Mouse (Mus musculus): ENCODE results near the gene Ccdc151. TPM values are rescaled to one million over a fixed set of nuclear protein-coding genes. Genes with fewer than 3 reads are reported as not detected.

Gene Ccdc151
- polyA plus RNA-seq, 1 experiment from 2014 or later, result 5.9 TPM

DNA sequence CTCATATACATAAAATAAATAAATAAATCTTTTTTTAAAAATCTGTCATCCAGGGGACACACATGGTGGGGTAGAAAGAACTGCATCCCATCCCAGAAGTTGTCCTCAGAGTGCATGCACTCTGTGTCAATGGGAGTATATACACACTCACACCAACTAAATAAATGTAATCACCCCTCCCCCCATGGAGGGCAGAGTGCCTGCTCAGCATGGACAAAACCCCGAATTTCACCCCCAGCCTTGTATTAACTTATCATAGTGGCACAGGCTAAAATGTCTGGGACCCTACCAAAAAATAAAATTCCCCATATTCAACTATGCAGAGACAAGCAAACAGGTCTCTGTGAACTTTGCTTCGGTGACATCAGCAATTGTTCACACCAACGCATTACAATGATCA lies 47.8 kb downstream of the Ccdc151 start:
- H3K36me3 ChIP-seq (ENCODE audit: control insufficient read depth, insufficient read depth, low read length), result no peaks in the 10 kb centered on the region
- peaks cover 8% of the 10 kb centered on the region for H3K27me3 ChIP-seq (replicated peaks; ENCODE audit: control insufficient read depth, insufficient read depth, low read length)
- WGBS, result 83% methylated on average over 3 of the region's 3 CpGs
- H3K4me3 ChIP-seq (ENCODE audit: low read length), result no peak overlapping the region
- peaks cover 8% of the 10 kb centered on the region for H3K4me1 ChIP-seq (ENCODE audit: control insufficient read depth, insufficient read depth, low read depth, low read length)
- no peak overlapping the region for H3K4me2 ChIP-seq (ENCODE audit: low read length)
- H3K9me3 ChIP-seq (ENCODE audit: control insufficient read depth, low read length), result no peaks in the 10 kb centered on the region
- no peak overlapping the region for H3K27ac ChIP-seq (ENCODE audit: low read depth, low read length)
- no peak overlapping the region for H3K9ac ChIP-seq (ENCODE audit: low read depth, low read length)
- ATAC-seq, result no peak

DNA sequence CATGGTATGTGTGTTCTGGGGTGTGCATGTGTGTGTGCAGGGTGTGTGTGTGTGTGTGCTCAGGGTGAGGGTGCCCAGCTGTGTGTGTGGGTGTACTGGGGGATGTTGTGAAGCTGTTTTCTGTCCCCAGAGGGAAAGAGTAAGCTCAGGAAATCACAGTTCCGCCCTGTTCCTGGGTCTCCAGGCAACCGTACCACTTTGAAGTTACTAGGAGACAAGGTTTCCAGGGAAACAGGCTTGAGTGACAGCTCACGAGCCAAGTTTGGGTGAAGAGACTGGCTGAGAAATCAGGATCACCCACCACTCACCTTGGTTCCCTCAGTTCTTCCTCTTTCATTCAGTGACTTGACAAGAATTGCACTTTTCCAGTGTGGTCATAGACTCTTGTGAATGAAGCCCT lies 48.8 kb downstream of the Ccdc151 start:
- Histone ChIP-seq H3K36me3 (ENCODE audit: control insufficient read depth, insufficient read depth, low read length) (no peaks in the 10 kb centered on the region), H3K27me3 (replicated peaks; ENCODE audit: control insufficient read depth, insufficient read depth, low read length) (no peaks in the 10 kb centered on the region), H3K9ac (ENCODE audit: low read depth, low read length) (no peak overlapping the region), H3K4me1 (ENCODE audit: control insufficient read depth, insufficient read depth, low read depth, low read length) (peaks cover 8% of the 10 kb centered on the region), H3K9me3 (ENCODE audit: control insufficient read depth, low read length) (no peaks in the 10 kb centered on the region), H3K4me3 (ENCODE audit: low read length) (no peak overlapping the region), H3K4me2 (ENCODE audit: low read length) (no peak overlapping the region), H3K27ac (ENCODE audit: low read depth, low read length) (peak overlapping the region; percentile 23; the same call in 1 of the 2 replicates)
- 10% methylated on average over 3 of the region's 3 CpGs for WGBS
- ATAC-seq, result no peak

DNA sequence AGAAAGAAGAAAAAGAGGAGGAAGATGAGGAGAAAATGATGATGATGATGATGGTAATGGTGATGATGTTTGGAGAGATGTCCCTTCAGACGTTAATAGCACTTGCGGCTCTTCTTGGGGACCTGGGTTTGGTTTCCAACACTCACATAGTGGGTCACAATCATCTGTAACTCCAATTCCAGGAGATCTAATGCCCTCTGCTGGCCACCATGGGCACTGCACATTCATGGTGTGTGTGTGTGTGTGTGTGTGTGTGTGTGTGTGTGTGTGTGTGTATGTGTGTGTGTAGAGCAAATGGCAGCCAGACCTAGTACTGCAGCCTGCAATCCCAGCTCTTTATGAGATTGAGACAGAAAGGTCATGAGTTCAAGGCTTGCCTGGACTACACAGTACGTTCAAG lies 50.5 kb downstream of the Ccdc151 start:
- Histone ChIP-seq H3K4me1 (ENCODE audit: control insufficient read depth, insufficient read depth, low read depth, low read length) (peaks cover 8% of the 10 kb centered on the region), H3K9me3 (ENCODE audit: control insufficient read depth, low read length) (no peaks in the 10 kb centered on the region), H3K4me3 (ENCODE audit: low read length) (no peak overlapping the region), H3K9ac (ENCODE audit: low read depth, low read length) (no peak overlapping the region), H3K27me3 (replicated peaks; ENCODE audit: control insufficient read depth, insufficient read depth, low read length) (no peaks in the 10 kb centered on the region), H3K27ac (ENCODE audit: low read depth, low read length) (no peak overlapping the region), H3K4me2 (ENCODE audit: low read length) (no peak overlapping the region), H3K36me3 (ENCODE audit: control insufficient read depth, insufficient read depth, low read length) (peaks cover 8% of the 10 kb centered on the region; the same call in 1 of the 2 replicates)
- no peak for ATAC-seq
- 85% methylated on average over 3 of the region's 3 CpGs for WGBS

DNA sequence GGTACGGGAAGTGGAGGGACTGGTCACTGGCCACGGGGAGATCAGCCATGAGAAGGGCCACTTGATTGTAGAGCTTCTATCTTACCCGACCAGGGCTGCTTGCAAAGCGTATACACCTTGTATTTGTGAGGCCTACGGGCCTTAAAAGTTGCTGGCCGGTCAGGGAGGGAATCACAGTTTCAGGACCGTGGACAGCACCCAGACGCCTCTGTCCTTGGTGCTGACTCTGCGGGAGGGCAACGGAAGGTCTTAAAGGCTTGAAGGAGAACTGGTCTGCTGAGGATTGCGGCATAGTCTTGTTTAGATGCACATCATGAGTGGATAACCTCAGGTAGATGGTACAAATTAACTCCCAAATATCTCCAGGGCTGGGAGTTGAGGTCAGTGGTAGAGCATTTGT lies 52.1 kb downstream of the Ccdc151 start:
- 21% methylated on average over 11 of the region's 11 CpGs for WGBS
- Histone ChIP-seq H3K27me3 (replicated peaks; ENCODE audit: control insufficient read depth, insufficient read depth, low read length) (no peaks in the 10 kb centered on the region), H3K36me3 (ENCODE audit: control insufficient read depth, insufficient read depth, low read length) (peaks cover 13% of the 10 kb centered on the region; the same call in 1 of the 2 replicates), H3K4me1 (ENCODE audit: control insufficient read depth, insufficient read depth, low read depth, low read length) (peaks cover 3% of the 10 kb centered on the region; the same call in 1 of the 2 replicates), H3K27ac (ENCODE audit: low read depth, low read length) (no peak overlapping the region), H3K4me3 (ENCODE audit: low read length) (no peak overlapping the region), H3K9ac (ENCODE audit: low read depth, low read length) (no peak overlapping the region), H3K4me2 (ENCODE audit: low read length) (no peak overlapping the region), H3K9me3 (ENCODE audit: control insufficient read depth, low read length) (no peaks in the 10 kb centered on the region)
- ATAC-seq, result no peak

GRCm38 (mm10) chr9:21948790-21949189 lies 53.6 kb downstream of the Ccdc151 start:
- no peak for ATAC-seq
- H3K9me3 ChIP-seq (ENCODE audit: control insufficient read depth, low read length), result no peaks in the 10 kb centered on the region
- H3K27me3 ChIP-seq (replicated peaks; ENCODE audit: control insufficient read depth, insufficient read depth, low read length), result no peaks in the 10 kb centered on the region
- H3K4me3 ChIP-seq (ENCODE audit: low read length), result no peak overlapping the region
- H3K4me2 ChIP-seq (ENCODE audit: low read length), result no peak overlapping the region
- H3K27ac ChIP-seq (ENCODE audit: low read depth, low read length), result no peak overlapping the region
- peaks cover 13% of the 10 kb centered on the region; the same call in 1 of the 2 replicates for H3K36me3 ChIP-seq (ENCODE audit: control insufficient read depth, insufficient read depth, low read length)
- H3K4me1 ChIP-seq (ENCODE audit: control insufficient read depth, insufficient read depth, low read depth, low read length), result no peaks in the 10 kb centered on the region
- 66% methylated on average over 6 of the region's 6 CpGs for WGBS
- H3K9ac ChIP-seq (ENCODE audit: low read depth, low read length), result no peak overlapping the region

DNA sequence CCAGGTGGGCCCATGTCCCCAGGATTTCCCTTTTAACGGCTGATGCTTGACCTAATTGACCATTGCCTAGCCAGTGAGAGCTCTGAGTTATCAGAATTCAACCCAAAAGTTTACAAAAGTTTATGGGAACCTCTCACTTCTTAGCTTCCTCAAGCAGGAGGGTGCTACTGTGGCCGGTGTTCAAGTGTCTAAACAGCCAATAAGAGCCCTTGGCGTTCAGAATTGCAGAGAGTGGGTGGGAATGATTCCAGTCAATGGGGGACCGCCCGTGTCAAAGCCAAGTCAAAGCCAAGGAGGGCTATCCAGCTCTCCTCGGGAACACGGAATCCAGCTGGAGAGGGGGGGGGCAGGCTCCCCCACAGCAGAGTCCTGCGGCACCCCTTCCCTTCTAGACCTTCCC lies 54.3 kb downstream of the Ccdc151 start:
- Histone ChIP-seq H3K4me3 (ENCODE audit: low read length) (no peak overlapping the region), H3K27me3 (replicated peaks; ENCODE audit: control insufficient read depth, insufficient read depth, low read length) (no peaks in the 10 kb centered on the region), H3K4me1 (ENCODE audit: control insufficient read depth, insufficient read depth, low read depth, low read length) (no peaks in the 10 kb centered on the region), H3K36me3 (ENCODE audit: control insufficient read depth, insufficient read depth, low read length) (peaks cover 13% of the 10 kb centered on the region; the same call in 1 of the 2 replicates), H3K27ac (ENCODE audit: low read depth, low read length) (no peak overlapping the region), H3K9me3 (ENCODE audit: control insufficient read depth, low read length) (no peaks in the 10 kb centered on the region), H3K9ac (ENCODE audit: low read depth, low read length) (no peak overlapping the region), H3K4me2 (ENCODE audit: low read length) (no peak overlapping the region)
- 52% methylated on average over 8 of the region's 8 CpGs for WGBS
- no peak for ATAC-seq

DNA sequence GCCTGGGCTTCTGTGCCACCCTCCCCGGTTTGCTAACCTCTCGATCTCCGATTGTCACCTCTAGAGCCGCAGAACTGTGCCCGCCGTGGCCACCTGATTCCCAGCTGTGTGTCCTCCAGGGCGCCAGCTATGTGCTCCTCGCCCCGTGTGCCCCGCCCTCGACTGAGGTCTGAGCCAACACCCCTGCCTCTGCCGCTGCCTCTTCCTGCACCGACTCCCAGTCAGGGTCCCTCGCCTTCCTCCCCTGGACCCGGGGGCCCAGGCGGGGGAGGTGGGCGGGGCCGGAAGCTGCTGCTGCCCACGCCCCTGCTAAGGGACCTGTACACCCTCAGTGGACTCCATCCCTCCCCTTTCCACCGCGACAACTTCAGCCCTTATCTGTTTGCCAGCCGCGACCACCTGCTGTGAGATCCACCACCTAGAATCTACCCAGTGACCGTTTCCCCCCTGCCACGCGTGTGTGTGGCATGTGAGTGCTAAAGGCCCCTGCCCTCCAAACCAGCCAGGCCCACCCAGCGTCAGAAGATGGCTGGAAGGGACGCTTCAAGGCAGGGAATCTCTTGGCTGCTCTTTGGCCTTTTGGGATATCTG lies 54.8 kb downstream of the Ccdc151 start:
- WGBS, result 12% methylated on average over 28 of the region's 28 CpGs
- no peak for ATAC-seq
- Histone ChIP-seq H3K4me3 (ENCODE audit: low read length) (no peak overlapping the region), H3K4me2 (ENCODE audit: low read length) (no peak overlapping the region), H3K36me3 (ENCODE audit: control insufficient read depth, insufficient read depth, low read length) (peaks cover 13% of the 10 kb centered on the region; the same call in 1 of the 2 replicates), H3K27me3 (replicated peaks; ENCODE audit: control insufficient read depth, insufficient read depth, low read length) (no peaks in the 10 kb centered on the region), H3K4me1 (ENCODE audit: control insufficient read depth, insufficient read depth, low read depth, low read length) (no peaks in the 10 kb centered on the region), H3K9me3 (ENCODE audit: control insufficient read depth, low read length) (no peaks in the 10 kb centered on the region), H3K9ac (ENCODE audit: low read depth, low read length) (no peak overlapping the region), H3K27ac (ENCODE audit: low read depth, low read length) (no peak overlapping the region)

- H3K4me2 ChIP-seq (ENCODE audit: low read length), result no peak overlapping the region
- no peak for ATAC-seq
- no peaks in the 10 kb centered on the region for H3K9me3 ChIP-seq (ENCODE audit: control insufficient read depth, low read length)
- H3K4me3 ChIP-seq (ENCODE audit: low read length), result no peak overlapping the region
- 21% methylated on average over 23 of the region's 23 CpGs for WGBS
- no peaks in the 10 kb centered on the region for H3K27me3 ChIP-seq (replicated peaks; ENCODE audit: control insufficient read depth, insufficient read depth, low read length)
- H3K36me3 ChIP-seq (ENCODE audit: control insufficient read depth, insufficient read depth, low read length), result peaks cover 25% of the 10 kb centered on the region
- H3K27ac ChIP-seq (ENCODE audit: low read depth, low read length), result no peak overlapping the region
- H3K4me1 ChIP-seq (ENCODE audit: control insufficient read depth, insufficient read depth, low read depth, low read length), result peaks cover under 1% of the 10 kb centered on the region; the same call in 1 of the 2 replicates
- no peak overlapping the region for H3K9ac ChIP-seq (ENCODE audit: low read depth, low read length)
Observed at GRCm38 (mm10) chr9:21944267-21944666, 58.2 kb downstream of the Ccdc151 start.

DNA sequence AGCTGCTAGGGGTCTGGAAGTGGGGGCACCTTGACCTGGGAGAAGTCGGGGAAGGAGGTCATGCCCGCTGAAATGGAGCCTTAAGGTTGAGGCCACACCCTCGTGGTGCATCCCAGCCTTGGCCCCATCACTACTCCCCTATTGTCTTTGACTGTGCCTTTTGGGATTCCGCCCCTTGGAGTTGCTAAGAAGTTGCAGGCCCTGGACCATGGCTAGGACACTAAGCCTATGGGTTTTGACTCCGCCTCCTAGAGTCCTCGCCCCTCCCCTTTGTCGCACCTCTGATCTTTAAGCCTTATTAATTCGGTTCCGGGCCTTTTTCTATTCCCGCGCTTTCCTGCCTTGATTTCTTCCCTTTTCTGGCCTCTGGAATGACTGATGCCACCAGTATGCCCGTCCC lies 58.8 kb downstream of the Ccdc151 start:
- no peak overlapping the region for H3K27ac ChIP-seq (ENCODE audit: low read depth, low read length)
- H3K4me2 ChIP-seq (ENCODE audit: low read length), result no peak overlapping the region
- H3K4me3 ChIP-seq (ENCODE audit: low read length), result no peak overlapping the region
- peaks cover 25% of the 10 kb centered on the region for H3K36me3 ChIP-seq (ENCODE audit: control insufficient read depth, insufficient read depth, low read length)
- peaks cover 3% of the 10 kb centered on the region for H3K4me1 ChIP-seq (ENCODE audit: control insufficient read depth, insufficient read depth, low read depth, low read length)
- no peaks in the 10 kb centered on the region for H3K9me3 ChIP-seq (ENCODE audit: control insufficient read depth, low read length)
- no peak for ATAC-seq
- WGBS, result 52% methylated on average over 12 of the region's 12 CpGs
- no peak overlapping the region for H3K9ac ChIP-seq (ENCODE audit: low read depth, low read length)
- H3K27me3 ChIP-seq (replicated peaks; ENCODE audit: control insufficient read depth, insufficient read depth, low read length), result no peaks in the 10 kb centered on the region

All from hindbrain, embryonic 16.5 days (tissue).